Mouse (Mus musculus): ENCODE results near the gene Rad9a. TPM values are rescaled to one million over a fixed set of nuclear protein-coding genes. Genes with fewer than 3 reads are reported as not detected.

Gene Rad9a
- polyA plus RNA-seq, 1 experiment from 2014 or later, result 25.0 TPM

- Histone ChIP-seq H3K9me3 (ENCODE audit: control insufficient read depth, low read length) (no peaks in the 10 kb centered on the region), H3K36me3 (ENCODE audit: control insufficient read depth, insufficient read depth, low read length) (no peaks in the 10 kb centered on the region), H3K4me3 (ENCODE audit: low read length) (no peak overlapping the region), H3K4me2 (ENCODE audit: low read length) (no peak overlapping the region), H3K9ac (ENCODE audit: low read depth, low read length) (no peak overlapping the region), H3K27ac (ENCODE audit: low read depth, low read length) (no peak overlapping the region), H3K27me3 (replicated peaks; ENCODE audit: control insufficient read depth, insufficient read depth, low read length) (no peaks in the 10 kb centered on the region), H3K4me1 (ENCODE audit: control insufficient read depth, insufficient read depth, low read depth, low read length) (peaks cover 7% of the 10 kb centered on the region)
- 92% methylated on average over 7 of the region's 7 CpGs for whole genome bisulfite sequencing
- no peak for ATAC-seq
Measured at GRCm38 (mm10) chr19:4180411-4180810, 21.1 kb downstream of the Rad9a start.

- H3K4me1 ChIP-seq (ENCODE audit: control insufficient read depth, insufficient read depth, low read depth, low read length), result peaks cover 6% of the 10 kb centered on the region
- peak within 1 kb of the TSS; percentile 37 for H3K4me2 ChIP-seq (ENCODE audit: low read length)
- 6% methylated on average over 11 of the region's 11 CpGs for WGBS
- no peaks in the 10 kb centered on the region for H3K27me3 ChIP-seq (replicated peaks; ENCODE audit: control insufficient read depth, insufficient read depth, low read length)
- no peak for ATAC-seq
- H3K9me3 ChIP-seq (ENCODE audit: control insufficient read depth, low read length), result no peaks in the 10 kb centered on the region
- no peaks in the 10 kb centered on the region for H3K36me3 ChIP-seq (ENCODE audit: control insufficient read depth, insufficient read depth, low read length)
- H3K9ac ChIP-seq (ENCODE audit: low read depth, low read length), result peak within 1 kb of the TSS; percentile 35; the same call in 1 of the 2 replicates
- no peak within 1 kb of the TSS for H3K4me3 ChIP-seq (ENCODE audit: low read length)
- H3K27ac ChIP-seq (ENCODE audit: low read depth, low read length), result no peak within 1 kb of the TSS
Measured at GRCm38 (mm10) chr19:4175368-4175947, 26.0 kb downstream of the Rad9a start, which contains the start of gene Carns1. Gene Carns1 (minus strand): TSS chr19:4175479.

- H3K4me2 ChIP-seq (ENCODE audit: low read length), result no peak overlapping the region
- H3K27me3 ChIP-seq (replicated peaks; ENCODE audit: control insufficient read depth, insufficient read depth, low read length), result no peaks in the 10 kb centered on the region
- no peak overlapping the region for H3K27ac ChIP-seq (ENCODE audit: low read depth, low read length)
- no peaks in the 10 kb centered on the region for H3K9me3 ChIP-seq (ENCODE audit: control insufficient read depth, low read length)
- WGBS, result 61% methylated on average over 11 of the region's 11 CpGs
- H3K36me3 ChIP-seq (ENCODE audit: control insufficient read depth, insufficient read depth, low read length), result no peaks in the 10 kb centered on the region
- no peak overlapping the region; the same call in 1 of the 2 replicates for H3K9ac ChIP-seq (ENCODE audit: low read depth, low read length)
- H3K4me3 ChIP-seq (ENCODE audit: low read length), result no peak overlapping the region
- ATAC-seq, result no peak
- H3K4me1 ChIP-seq (ENCODE audit: control insufficient read depth, insufficient read depth, low read depth, low read length), result peaks cover 11% of the 10 kb centered on the region
Measured at GRCm38 (mm10) chr19:4172925-4173324, 28.5 kb downstream of the Rad9a start.

- Histone ChIP-seq H3K27ac (ENCODE audit: low read depth, low read length) (no peak overlapping the region), H3K36me3 (ENCODE audit: control insufficient read depth, insufficient read depth, low read length) (no peaks in the 10 kb centered on the region), H3K4me1 (ENCODE audit: control insufficient read depth, insufficient read depth, low read depth, low read length) (peaks cover 11% of the 10 kb centered on the region), H3K9ac (ENCODE audit: low read depth, low read length) (peak overlapping the region; percentile 38), H3K4me3 (ENCODE audit: low read length) (no peak overlapping the region), H3K9me3 (ENCODE audit: control insufficient read depth, low read length) (no peaks in the 10 kb centered on the region), H3K4me2 (ENCODE audit: low read length) (no peak overlapping the region; the same call in 1 of the 2 replicates), H3K27me3 (replicated peaks; ENCODE audit: control insufficient read depth, insufficient read depth, low read length) (no peaks in the 10 kb centered on the region)
- no peak for ATAC-seq
- WGBS, result 64% methylated on average over 13 of the region's 13 CpGs
Measured at GRCm38 (mm10) chr19:4171393-4172290, 29.8 kb downstream of the Rad9a start.

- no peak overlapping the region for H3K9ac ChIP-seq (ENCODE audit: low read depth, low read length)
- peaks cover 11% of the 10 kb centered on the region for H3K4me1 ChIP-seq (ENCODE audit: control insufficient read depth, insufficient read depth, low read depth, low read length)
- WGBS, result 90% methylated on average over 10 of the region's 10 CpGs
- no peaks in the 10 kb centered on the region for H3K36me3 ChIP-seq (ENCODE audit: control insufficient read depth, insufficient read depth, low read length)
- ATAC-seq, result no peak
- no peaks in the 10 kb centered on the region for H3K27me3 ChIP-seq (replicated peaks; ENCODE audit: control insufficient read depth, insufficient read depth, low read length)
- no peaks in the 10 kb centered on the region for H3K9me3 ChIP-seq (ENCODE audit: control insufficient read depth, low read length)
- no peak overlapping the region for H3K27ac ChIP-seq (ENCODE audit: low read depth, low read length)
- no peak overlapping the region for H3K4me2 ChIP-seq (ENCODE audit: low read length)
- H3K4me3 ChIP-seq (ENCODE audit: low read length), result no peak overlapping the region
Measured at GRCm38 (mm10) chr19:4170723-4171392, 30.6 kb downstream of the Rad9a start.

GRCm38 (mm10) chr19:4169810-4170209 lies 31.7 kb downstream of the Rad9a start:
- Histone ChIP-seq H3K4me3 (ENCODE audit: low read length) (peak overlapping the region; percentile 53), H3K9ac (ENCODE audit: low read depth, low read length) (peak overlapping the region; percentile 89), H3K27me3 (replicated peaks; ENCODE audit: control insufficient read depth, insufficient read depth, low read length) (no peaks in the 10 kb centered on the region), H3K27ac (ENCODE audit: low read depth, low read length) (peak overlapping the region; percentile 94), H3K9me3 (ENCODE audit: control insufficient read depth, low read length) (no peaks in the 10 kb centered on the region), H3K36me3 (ENCODE audit: control insufficient read depth, insufficient read depth, low read length) (no peaks in the 10 kb centered on the region), H3K4me2 (ENCODE audit: low read length) (peak overlapping the region; percentile 94), H3K4me1 (ENCODE audit: control insufficient read depth, insufficient read depth, low read depth, low read length) (peaks cover 5% of the 10 kb centered on the region)
- WGBS, result 4% methylated on average over 25 of the region's 27 CpGs
- peak; percentile 55 for ATAC-seq

GRCm38 (mm10) chr19:4169378-4169784 lies 32.1 kb downstream of the Rad9a start:
- Histone ChIP-seq H3K9me3 (ENCODE audit: control insufficient read depth, low read length) (no peaks in the 10 kb centered on the region), H3K9ac (ENCODE audit: low read depth, low read length) (peak overlapping the region; percentile 89), H3K4me2 (ENCODE audit: low read length) (peak overlapping the region; percentile 94), H3K27ac (ENCODE audit: low read depth, low read length) (peak overlapping the region; percentile 94), H3K36me3 (ENCODE audit: control insufficient read depth, insufficient read depth, low read length) (no peaks in the 10 kb centered on the region), H3K4me1 (ENCODE audit: control insufficient read depth, insufficient read depth, low read depth, low read length) (peaks cover 5% of the 10 kb centered on the region), H3K4me3 (ENCODE audit: low read length) (peak overlapping the region; percentile 53), H3K27me3 (replicated peaks; ENCODE audit: control insufficient read depth, insufficient read depth, low read length) (no peaks in the 10 kb centered on the region)
- peak; percentile 95 for ATAC-seq
- WGBS, result under 1% methylated on average over 43 of the region's 43 CpGs

- H3K4me3 ChIP-seq (ENCODE audit: low read length), result no peak overlapping the region
- 77% methylated on average over 9 of the region's 9 CpGs for WGBS
- H3K4me2 ChIP-seq (ENCODE audit: low read length), result no peak overlapping the region
- peaks cover 17% of the 10 kb centered on the region for H3K4me1 ChIP-seq (ENCODE audit: control insufficient read depth, insufficient read depth, low read depth, low read length)
- H3K9ac ChIP-seq (ENCODE audit: low read depth, low read length), result peak overlapping the region; percentile 13; the same call in 1 of the 2 replicates
- H3K27ac ChIP-seq (ENCODE audit: low read depth, low read length), result no peak overlapping the region; the same call in 1 of the 2 replicates
- H3K27me3 ChIP-seq (replicated peaks; ENCODE audit: control insufficient read depth, insufficient read depth, low read length), result no peaks in the 10 kb centered on the region
- H3K36me3 ChIP-seq (ENCODE audit: control insufficient read depth, insufficient read depth, low read length), result no peaks in the 10 kb centered on the region
- H3K9me3 ChIP-seq (ENCODE audit: control insufficient read depth, low read length), result no peaks in the 10 kb centered on the region
- no peak for ATAC-seq
Measured at GRCm38 (mm10) chr19:4166678-4167476, 34.6 kb downstream of the Rad9a start.

Measured in hindbrain, embryonic 16.5 days (tissue).